Mouse (Mus musculus): ENCODE measurements at regions not wholly inside any gene's neighbourhood (a gene's known extent, or its start where the extent isn't known, plus 50 kb on each side); places are given as distances from the start of the nearest gene placed in this dataset.

- DNase-seq (ENCODE audit: low read depth, low spot score), result no peak
These were observed 247.5 kb downstream of the Drd1 start for GRCm38 (mm10) chr13:53807791-53808525.

- DNase-seq (ENCODE audit: low read depth, low spot score), result no peak
These were observed 249.6 kb downstream of the Drd1 start for GRCm38 (mm10) chr13:53805872-53806271.

- peak; percentile 59 for DNase-seq (ENCODE audit: low read depth, low spot score)
These were observed 254.5 kb downstream of the Drd1 start for GRCm38 (mm10) chr13:53800978-53801377.

- no peak for DNase-seq (ENCODE audit: low read depth, low spot score)
These were observed 266.7 kb downstream of the Drd1 start for GRCm38 (mm10) chr13:53788809-53789208.

- peak; percentile 91 for DNase-seq (ENCODE audit: low read depth, low spot score)
These were observed 272.0 kb downstream of the Drd1 start for GRCm38 (mm10) chr13:53783492-53783891.

GRCm38 (mm10) chr13:53779150-53779549 lies 276.4 kb downstream of the Drd1 start:
- DNase-seq (ENCODE audit: low read depth, low spot score), result peak; percentile 59

GRCm38 (mm10) chr13:53776421-53776820 lies 279.1 kb downstream of the Drd1 start:
- DNase-seq (ENCODE audit: low read depth, low spot score), result peak; percentile 38

- peak; percentile 51 for DNase-seq (ENCODE audit: low read depth, low spot score)
These were observed 279.8 kb downstream of the Drd1 start for GRCm38 (mm10) chr13:53775687-53776086.

- DNase-seq (ENCODE audit: low read depth, low spot score), result peak; percentile 81
These were observed 290.8 kb downstream of the Drd1 start for GRCm38 (mm10) chr13:53764613-53765243.

- no peak for DNase-seq (ENCODE audit: low read depth, low spot score)
These were observed 284.8 kb upstream of the Msx2 start for GRCm38 (mm10) chr13:53757576-53758237.

- peak; percentile 5 for DNase-seq (ENCODE audit: low read depth, low spot score)
These were observed 284.2 kb upstream of the Msx2 start for GRCm38 (mm10) chr13:53756970-53757530.

GRCm38 (mm10) chr13:53755046-53755615 lies 282.3 kb upstream of the Msx2 start:
- DNase-seq (ENCODE audit: low read depth, low spot score), result peak; percentile 33

GRCm38 (mm10) chr13:53753049-53753448 lies 280.2 kb upstream of the Msx2 start:
- DNase-seq (ENCODE audit: low read depth, low spot score), result no peak

- DNase-seq (ENCODE audit: low read depth, low spot score), result no peak
These were observed 268.1 kb upstream of the Msx2 start for GRCm38 (mm10) chr13:53740981-53741380.

GRCm38 (mm10) chr13:53739127-53739526 lies 266.3 kb upstream of the Msx2 start:
- peak; percentile 9 for DNase-seq (ENCODE audit: low read depth, low spot score)

GRCm38 (mm10) chr13:53734944-53735343 lies 262.1 kb upstream of the Msx2 start:
- peak; percentile 9 for DNase-seq (ENCODE audit: low read depth, low spot score)

- no peak for DNase-seq (ENCODE audit: low read depth, low spot score)
These were observed 257.5 kb upstream of the Msx2 start for GRCm38 (mm10) chr13:53730259-53730902.

- DNase-seq (ENCODE audit: low read depth, low spot score), result no peak
These were observed 257.0 kb upstream of the Msx2 start for GRCm38 (mm10) chr13:53729848-53730247.

- DNase-seq (ENCODE audit: low read depth, low spot score), result no peak
These were observed 253.2 kb upstream of the Msx2 start for GRCm38 (mm10) chr13:53726031-53726430.

GRCm38 (mm10) chr13:53722881-53723280 lies 250.0 kb upstream of the Msx2 start:
- peak; percentile 71 for DNase-seq (ENCODE audit: low read depth, low spot score)

- DNase-seq (ENCODE audit: low read depth, low spot score), result no peak
These were observed 248.2 kb upstream of the Msx2 start for GRCm38 (mm10) chr13:53721038-53721463.

All from brain, adult 2 months (tissue).